Mouse (Mus musculus): ENCODE data around the gene Mast2. TPM values are rescaled to one million over a fixed set of nuclear protein-coding genes. Genes with fewer than 3 reads are reported as not detected.

The Mast2 gene
- total RNA-seq (2014; fragmentation: Nextera tagmentation) (8.3 and 20.5 TPM in 2 replicates), total RNA-seq (2017) (8.3 and 12.2 TPM in 2 replicates)

- peak; percentile 91 for ATAC-seq (replicated peaks; ENCODE audit: poor library complexity, severe bottlenecking)
These were observed at the start of gene Mast2 for GRCm38 (mm10) chr4:116464126-116464981. Gene Mast2, minus strand, starts transcription at chr4:116464183.

- peak; percentile 99 for ATAC-seq (replicated peaks; ENCODE audit: poor library complexity, severe bottlenecking)
These were observed 43.6 kb upstream of the Mast2 start, which contains the start of gene Ipp for GRCm38 (mm10) chr4:116507425-116508218. Gene Ipp, plus strand, starts transcription at chr4:116507549.

GRCm38 (mm10) chr4:116506886-116507424 lies 43.0 kb upstream of the Mast2 start:
- no peak for ATAC-seq (replicated peaks; ENCODE audit: poor library complexity, severe bottlenecking)

GRCm38 (mm10) chr4:116499978-116500377 lies 36.0 kb upstream of the Mast2 start:
- no peak for ATAC-seq (replicated peaks; ENCODE audit: poor library complexity, severe bottlenecking)

GRCm38 (mm10) chr4:116493646-116494045 lies 29.7 kb upstream of the Mast2 start:
- ATAC-seq (replicated peaks; ENCODE audit: poor library complexity, severe bottlenecking) = no peak

- no peak for ATAC-seq (replicated peaks; ENCODE audit: poor library complexity, severe bottlenecking)
These were observed 28.5 kb upstream of the Mast2 start for GRCm38 (mm10) chr4:116492460-116492859.

- no peak for ATAC-seq (replicated peaks; ENCODE audit: poor library complexity, severe bottlenecking)
These were observed 27.9 kb upstream of the Mast2 start for GRCm38 (mm10) chr4:116491886-116492285.

- peak; percentile 74 for ATAC-seq (replicated peaks; ENCODE audit: poor library complexity, severe bottlenecking)
These were observed 27.1 kb upstream of the Mast2 start for GRCm38 (mm10) chr4:116491119-116491536.

- ATAC-seq (replicated peaks; ENCODE audit: poor library complexity, severe bottlenecking) = no peak
These were observed 19.5 kb upstream of the Mast2 start for GRCm38 (mm10) chr4:116483476-116483875.

GRCm38 (mm10) chr4:116481322-116481721 lies 17.3 kb upstream of the Mast2 start:
- no peak for ATAC-seq (replicated peaks; ENCODE audit: poor library complexity, severe bottlenecking)

- ATAC-seq (replicated peaks; ENCODE audit: poor library complexity, severe bottlenecking) = peak; percentile 51
These were observed 505 bp downstream of the Mast2 start for GRCm38 (mm10) chr4:116463231-116464125.

- ATAC-seq (replicated peaks; ENCODE audit: poor library complexity, severe bottlenecking) = no peak
These were observed 2.0 kb downstream of the Mast2 start for GRCm38 (mm10) chr4:116461943-116462342.

- ATAC-seq (replicated peaks; ENCODE audit: poor library complexity, severe bottlenecking) = no peak
These were observed 12.4 kb downstream of the Mast2 start for GRCm38 (mm10) chr4:116451553-116451952.

- no peak for ATAC-seq (replicated peaks; ENCODE audit: poor library complexity, severe bottlenecking)
These were observed 14.0 kb downstream of the Mast2 start for GRCm38 (mm10) chr4:116449951-116450350.

GRCm38 (mm10) chr4:116448673-116449072 lies 15.3 kb downstream of the Mast2 start:
- ATAC-seq (replicated peaks; ENCODE audit: poor library complexity, severe bottlenecking) = no peak

- ATAC-seq (replicated peaks; ENCODE audit: poor library complexity, severe bottlenecking) = no peak
These were observed 24.6 kb downstream of the Mast2 start for GRCm38 (mm10) chr4:116439383-116439782.

- ATAC-seq (replicated peaks; ENCODE audit: poor library complexity, severe bottlenecking) = no peak
These were observed 25.4 kb downstream of the Mast2 start for GRCm38 (mm10) chr4:116438561-116438960.

GRCm38 (mm10) chr4:116435626-116436025 lies 28.4 kb downstream of the Mast2 start:
- ATAC-seq (replicated peaks; ENCODE audit: poor library complexity, severe bottlenecking) = no peak

- no peak for ATAC-seq (replicated peaks; ENCODE audit: poor library complexity, severe bottlenecking)
These were observed 41.8 kb downstream of the Mast2 start for GRCm38 (mm10) chr4:116422186-116422585.

GRCm38 (mm10) chr4:116421170-116421569 lies 42.8 kb downstream of the Mast2 start:
- ATAC-seq (replicated peaks; ENCODE audit: poor library complexity, severe bottlenecking) = no peak

All from granulocyte monocyte progenitor cell, adult 5-6 weeks (primary cell).